Mouse (Mus musculus) splenic B cell, adult 2 months (primary cell): ENCODE measurements around the gene Dhx40.
A peak's percentile ranks its signal among the peaks of the same experiment; 100 is the strongest.

Source experiments
- DNase-seq: peaks from one replicate; pipeline ENCODE4 v3.0.0-alpha.2; 2011; ENCODE audit warnings: low read depth, low spot score
- H3K27me3 ChIP-seq: 2 replicates; pipeline ENCODE4 v1.6.1; 2012; ENCODE audit warnings: mild to moderate bottlenecking, low read length, moderate library complexity, mixed read lengths; ENCODE audit not compliant: control insufficient read depth, poor library complexity, insufficient read depth, severe bottlenecking
- H3K36me3 ChIP-seq: 2 replicates; pipeline ENCODE4 v1.6.1; 2012; ENCODE audit warnings: mild to moderate bottlenecking, low read length, moderate library complexity, mixed read lengths; ENCODE audit not compliant: control insufficient read depth, poor library complexity, insufficient read depth, severe bottlenecking

The Dhx40 gene

DNA sequence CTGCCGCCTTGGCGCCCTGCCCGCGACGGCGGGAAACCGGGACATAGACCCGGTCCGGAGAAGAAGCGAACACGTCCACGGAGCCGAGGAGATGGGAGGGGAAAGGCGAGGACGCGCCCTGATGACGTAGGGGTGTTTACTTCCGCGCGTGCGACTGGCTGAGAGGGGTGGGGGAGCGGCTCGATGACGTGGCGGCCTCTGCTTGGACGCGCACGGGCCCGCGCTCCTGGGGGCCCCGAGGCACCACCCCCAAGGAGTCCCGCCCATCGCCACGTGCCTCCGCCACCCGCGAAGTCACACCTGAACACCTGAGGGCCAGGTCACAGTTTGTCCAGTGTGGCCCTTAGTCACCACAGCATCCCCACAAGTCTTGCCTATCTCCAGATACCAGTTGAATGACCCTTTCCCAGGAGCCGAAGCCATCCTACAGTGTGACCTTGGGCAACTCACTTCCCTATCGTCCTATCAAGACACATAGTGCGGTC, at the start of gene Dhx40:
TSS of gene Dhx40 (minus strand) at position 242 of the 485 bp plus-strand sequence.
- Histone ChIP-seq H3K36me3 (peaks cover 6% of the 10 kb centered on the region), H3K27me3 (no peaks in the 10 kb centered on the region)
- peak; percentile 91 for DNase-seq

DNA sequence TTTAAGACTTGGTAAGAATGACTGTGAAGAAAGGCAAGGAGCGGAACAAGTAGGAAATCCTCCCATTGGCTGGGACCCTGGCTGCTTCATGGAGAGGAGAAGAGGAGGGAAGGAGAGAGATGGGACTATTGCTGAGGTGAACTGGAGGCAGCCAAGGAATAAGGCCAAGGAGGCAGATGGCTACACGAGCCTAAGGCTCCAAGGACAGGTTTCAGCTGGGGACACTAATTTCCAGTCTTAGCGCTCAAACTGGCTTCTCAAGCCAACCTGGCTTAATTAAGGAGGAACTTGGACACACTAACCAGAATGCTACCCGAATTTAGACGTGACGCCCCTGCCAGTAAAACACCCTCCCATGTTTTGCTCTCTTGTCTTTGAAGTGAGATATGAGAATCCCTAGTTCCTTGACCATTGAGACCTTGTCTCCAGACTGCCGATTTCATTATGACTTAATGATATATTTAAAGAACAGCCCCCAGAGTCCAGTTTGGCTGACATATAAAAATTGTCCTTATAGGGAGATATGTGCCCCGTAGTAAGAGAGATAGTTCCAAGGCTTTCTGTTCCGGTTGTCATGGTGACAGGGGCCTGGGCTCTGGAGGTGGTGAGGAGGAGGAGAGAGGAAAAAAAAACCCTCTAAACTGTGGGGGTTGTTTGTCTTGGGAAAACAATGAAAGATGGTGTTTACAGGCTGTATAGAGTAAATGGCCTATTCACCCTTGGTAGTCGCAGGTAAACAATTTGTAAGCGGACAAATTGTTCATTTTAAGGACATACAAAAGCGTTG, 48.3 kb upstream of the Dhx40 start:
- Histone ChIP-seq H3K36me3 (no peaks in the 10 kb centered on the region), H3K27me3 (no peaks in the 10 kb centered on the region)
- no peak for DNase-seq

DNA sequence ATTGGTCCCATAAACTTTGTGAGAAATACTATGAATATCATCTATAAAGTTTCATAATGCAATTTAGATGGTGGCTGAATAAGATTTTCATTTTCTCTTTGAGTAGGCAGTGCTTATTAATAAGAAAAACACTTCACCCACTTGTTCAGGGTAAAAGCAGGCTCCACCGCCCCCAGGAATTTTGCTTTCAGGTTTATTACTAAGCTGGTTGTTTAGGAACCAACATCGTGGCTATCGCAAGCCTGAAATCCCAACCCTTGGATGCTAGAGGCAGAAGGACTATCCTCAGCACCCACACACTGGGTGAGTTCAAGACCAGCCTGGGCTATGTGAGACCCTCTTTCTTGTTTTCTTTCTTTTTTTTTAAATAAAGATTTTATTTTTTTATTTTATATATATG, 45.5 kb upstream of the Dhx40 start:
- H3K36me3 ChIP-seq: no peaks in the 10 kb centered on the region
- H3K27me3 ChIP-seq: no peaks in the 10 kb centered on the region
- no peak for DNase-seq

DNA sequence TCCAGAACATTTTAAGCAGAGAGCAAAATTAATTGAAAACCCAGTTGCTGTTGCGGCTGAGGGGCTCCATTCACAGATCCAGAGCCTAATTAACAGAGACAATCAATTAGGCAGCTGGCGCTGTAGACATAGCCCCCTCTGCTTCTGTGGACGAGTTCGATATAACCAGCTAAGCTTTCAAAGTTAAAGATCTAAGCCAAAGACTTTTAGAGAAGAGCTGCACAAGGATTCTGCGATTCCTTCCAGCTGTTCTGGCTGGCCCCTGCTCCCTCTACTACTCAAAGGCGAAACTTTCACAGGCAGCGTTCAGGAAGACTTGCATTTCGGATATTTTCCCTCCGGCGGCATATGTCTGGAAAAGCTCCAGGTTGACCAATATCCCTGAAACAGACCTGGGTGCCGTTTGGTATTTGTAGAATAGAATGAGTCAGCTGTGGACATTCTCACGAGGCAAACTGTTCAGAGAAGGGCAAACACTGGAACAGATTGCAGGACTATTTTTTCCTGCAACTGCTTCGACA, 45.0 kb upstream of the Dhx40 start:
- no peak for DNase-seq
- no peaks in the 10 kb centered on the region for H3K36me3 ChIP-seq
- H3K27me3 ChIP-seq: no peaks in the 10 kb centered on the region

DNA sequence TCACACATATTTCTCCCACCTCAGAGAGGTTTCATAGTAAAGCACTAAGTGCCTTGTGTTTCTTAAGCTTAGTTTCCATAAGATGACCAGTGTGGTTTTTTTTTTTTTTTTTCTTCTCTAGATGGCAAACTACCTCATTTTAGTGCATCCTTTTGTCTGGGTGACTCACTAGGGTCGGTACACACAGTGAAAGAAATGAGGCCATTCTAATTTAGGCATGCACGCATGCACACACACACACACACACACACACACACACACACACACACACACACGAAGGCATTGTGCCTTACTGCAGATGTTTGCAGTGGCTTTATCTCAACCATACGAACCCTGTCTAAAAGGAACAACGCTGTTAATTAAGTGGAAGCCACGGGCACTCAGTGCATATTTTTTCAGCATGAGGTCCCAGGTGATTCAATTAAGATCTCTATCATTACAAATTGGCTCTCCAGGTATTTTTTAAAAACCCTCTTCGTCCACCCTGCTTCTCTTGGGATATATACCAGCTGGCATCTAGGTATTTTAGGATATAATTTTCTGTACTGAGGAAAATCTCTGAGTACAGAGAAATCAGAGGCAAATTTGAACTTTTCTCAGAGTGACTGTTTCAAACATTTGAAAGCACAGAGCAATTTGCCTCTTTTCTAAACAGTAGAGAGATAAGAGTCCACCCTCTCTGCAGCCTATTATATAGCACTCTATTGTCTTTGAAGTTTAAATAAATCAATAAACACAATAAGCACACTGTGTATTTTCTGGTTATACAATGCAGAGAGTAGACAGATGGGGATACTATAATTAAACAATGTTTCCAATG, 44.4 kb upstream of the Dhx40 start:
- peak; percentile 38 for DNase-seq
- Histone ChIP-seq H3K27me3 (no peaks in the 10 kb centered on the region), H3K36me3 (no peaks in the 10 kb centered on the region)

DNA sequence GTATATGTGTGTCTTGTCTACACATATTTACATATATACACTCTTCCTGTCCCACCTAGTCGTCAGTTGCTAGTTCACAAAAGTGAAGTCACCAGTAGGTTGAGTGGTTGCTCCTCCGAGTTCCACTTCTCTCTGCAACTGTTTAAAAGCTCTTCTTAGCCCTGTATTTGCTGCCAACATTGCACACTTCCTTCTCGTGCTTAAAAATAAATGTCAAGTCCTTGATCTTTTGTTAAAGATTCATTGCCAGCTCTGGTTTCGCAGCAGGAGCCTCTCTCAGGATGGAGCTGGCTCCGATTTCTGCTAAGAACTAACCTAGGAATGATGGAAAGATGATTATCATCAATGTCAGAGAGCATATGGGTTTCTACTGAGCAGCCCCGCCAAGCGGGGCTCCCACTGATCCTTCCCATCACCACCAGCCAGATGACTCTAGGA, 43.7 kb upstream of the Dhx40 start:
- peak; percentile 63 for DNase-seq
- H3K27me3 ChIP-seq: no peaks in the 10 kb centered on the region
- H3K36me3 ChIP-seq: no peaks in the 10 kb centered on the region

DNA sequence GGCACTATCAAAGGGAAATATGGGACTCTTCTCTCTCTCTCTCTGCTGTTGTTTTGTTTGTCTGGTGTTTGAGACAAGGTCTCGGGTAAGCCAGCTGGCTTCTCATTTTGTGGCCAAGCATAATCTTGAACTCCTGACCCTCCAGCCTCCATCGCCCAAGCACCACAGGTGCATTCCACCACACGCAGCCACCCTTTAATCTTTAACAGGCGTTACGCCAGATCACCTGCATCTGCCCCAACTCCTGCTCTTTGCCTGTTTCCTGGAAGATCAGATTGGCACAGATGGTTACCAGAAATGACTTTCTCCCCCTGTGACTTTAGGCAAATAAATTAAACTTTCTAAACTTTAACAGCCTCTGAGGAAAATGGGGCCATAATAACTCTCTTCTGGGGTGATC, 36.3 kb upstream of the Dhx40 start:
- H3K27me3 ChIP-seq: no peaks in the 10 kb centered on the region
- H3K36me3 ChIP-seq: no peaks in the 10 kb centered on the region
- no peak for DNase-seq

DNA sequence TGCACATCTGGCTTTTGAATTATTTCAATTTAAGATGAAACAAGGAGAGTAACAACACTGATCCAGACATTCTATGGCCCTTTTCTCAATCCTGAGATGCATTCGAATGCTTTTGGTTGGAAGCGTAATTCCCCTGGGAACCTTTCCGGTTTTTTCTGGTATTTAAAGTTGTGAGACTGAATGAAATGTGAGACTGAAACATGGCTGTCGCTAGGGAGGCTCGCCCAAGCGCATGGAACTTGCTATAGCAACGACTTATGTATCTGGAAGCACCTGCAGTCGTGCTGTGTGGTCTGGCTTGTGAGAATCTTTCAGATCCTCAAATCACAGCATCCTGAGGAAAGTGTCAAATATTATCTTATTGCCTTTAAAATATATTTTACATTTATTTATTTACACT, 33.7 kb upstream of the Dhx40 start:
- no peaks in the 10 kb centered on the region for H3K36me3 ChIP-seq
- no peaks in the 10 kb centered on the region for H3K27me3 ChIP-seq
- DNase-seq: peak; percentile 66

DNA sequence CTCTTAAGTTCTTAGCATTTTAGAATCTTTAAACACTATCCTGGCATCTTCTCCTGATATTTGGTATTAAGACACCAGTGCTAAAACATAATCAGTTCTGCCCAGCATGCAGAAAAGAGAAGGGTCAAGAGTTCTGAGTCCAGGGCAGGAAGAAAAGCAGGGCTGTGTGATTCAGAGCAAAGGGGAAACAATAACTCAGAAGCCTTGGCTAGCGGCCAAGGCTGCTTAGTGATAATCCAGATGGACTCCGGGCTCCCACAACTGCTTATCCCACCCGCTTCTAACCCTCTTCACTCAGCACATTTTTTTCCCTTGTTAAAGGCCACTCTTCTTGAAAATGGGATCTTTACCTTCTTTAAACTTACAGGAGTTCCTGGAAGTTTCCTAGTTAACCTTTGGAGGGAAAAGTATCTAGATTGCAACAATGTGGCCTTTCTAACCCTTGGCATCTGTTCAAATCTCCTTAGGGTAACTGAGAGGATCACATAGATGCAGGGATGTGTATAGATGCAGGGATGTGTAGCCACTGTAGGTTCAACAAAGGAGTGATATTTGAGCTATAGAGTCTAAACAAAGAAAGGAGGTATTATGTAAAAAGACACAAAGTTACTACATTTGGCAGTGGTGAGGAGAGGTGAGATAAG, 33.1 kb upstream of the Dhx40 start:
- no peak for DNase-seq
- no peaks in the 10 kb centered on the region for H3K36me3 ChIP-seq
- no peaks in the 10 kb centered on the region for H3K27me3 ChIP-seq

DNA sequence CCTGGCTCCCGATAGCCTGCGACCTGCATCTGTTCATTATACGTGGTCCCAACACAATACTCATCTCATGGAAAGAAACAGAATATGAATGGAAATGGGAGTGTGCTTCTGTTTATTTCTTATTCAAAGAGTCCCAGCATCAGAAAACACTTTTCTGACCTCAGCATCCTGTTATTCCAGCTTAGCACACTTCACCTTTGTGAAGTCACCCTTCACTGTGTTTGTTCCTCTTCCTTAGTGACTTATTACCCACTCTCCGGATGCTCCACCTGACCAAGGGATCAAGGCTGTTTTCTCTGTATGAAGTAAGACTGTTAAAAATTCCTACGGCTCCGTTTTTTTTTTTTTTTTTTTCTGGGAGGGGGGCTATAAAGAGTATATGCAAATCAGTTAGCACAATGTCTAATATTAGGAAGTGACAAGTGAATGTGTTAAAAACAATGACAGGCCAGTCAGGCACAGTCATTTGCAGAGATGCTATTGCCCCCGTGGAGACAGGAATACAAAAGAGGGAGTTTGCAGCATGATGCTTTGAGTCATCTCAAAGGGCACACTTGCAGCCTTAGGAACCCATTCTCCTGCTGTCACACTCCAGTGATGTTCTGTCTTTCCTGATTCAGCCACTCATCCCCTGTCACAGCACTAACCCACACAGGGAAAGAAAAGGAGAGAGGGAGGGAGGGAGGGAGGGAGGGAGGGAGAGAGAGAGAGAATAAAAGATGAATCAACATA, 32.3 kb upstream of the Dhx40 start:
- Histone ChIP-seq H3K36me3 (no peaks in the 10 kb centered on the region), H3K27me3 (no peaks in the 10 kb centered on the region)
- DNase-seq: peak; percentile 59

DNA sequence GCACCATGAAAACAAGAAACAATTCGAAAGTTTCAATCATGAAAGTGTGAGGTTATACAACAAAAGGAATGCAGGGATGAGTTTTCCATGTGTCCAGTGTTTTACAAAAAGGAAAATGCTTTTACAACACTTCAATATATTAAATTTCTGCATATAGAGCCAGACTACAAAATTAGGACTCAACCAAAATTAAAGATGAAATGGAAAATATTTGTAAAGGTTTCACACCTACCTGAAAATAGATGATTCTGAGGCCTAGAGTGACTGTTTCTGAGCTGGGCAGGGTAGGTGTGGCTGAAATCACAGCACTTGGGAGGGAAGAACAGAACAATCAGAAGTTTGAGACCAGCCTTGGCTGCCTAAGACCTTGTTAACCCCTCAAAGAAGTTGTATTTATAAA, 31.2 kb upstream of the Dhx40 start:
- Histone ChIP-seq H3K27me3 (no peaks in the 10 kb centered on the region), H3K36me3 (no peaks in the 10 kb centered on the region)
- DNase-seq: no peak

DNA sequence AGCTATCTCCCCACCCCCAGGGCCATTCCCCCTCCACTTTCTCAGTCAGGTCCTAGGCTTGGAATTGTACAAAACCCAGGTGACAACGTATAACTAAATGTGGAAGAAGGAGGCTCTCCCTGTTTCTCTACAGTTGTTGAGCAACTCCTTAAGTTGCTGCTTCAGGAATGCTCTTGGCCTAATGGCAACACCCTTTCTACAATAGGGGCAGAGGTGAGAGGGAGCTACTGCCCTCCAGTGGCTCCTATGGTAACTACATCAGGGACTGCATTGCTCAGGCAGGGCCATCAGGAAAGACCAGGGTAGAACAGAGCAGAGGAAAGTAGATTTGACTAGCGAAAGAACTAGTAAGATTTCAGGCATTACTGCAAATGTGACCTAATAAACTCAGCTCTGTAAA, 28.8 kb upstream of the Dhx40 start:
- Histone ChIP-seq H3K36me3 (no peaks in the 10 kb centered on the region), H3K27me3 (no peaks in the 10 kb centered on the region)
- peak; percentile 91 for DNase-seq

DNA sequence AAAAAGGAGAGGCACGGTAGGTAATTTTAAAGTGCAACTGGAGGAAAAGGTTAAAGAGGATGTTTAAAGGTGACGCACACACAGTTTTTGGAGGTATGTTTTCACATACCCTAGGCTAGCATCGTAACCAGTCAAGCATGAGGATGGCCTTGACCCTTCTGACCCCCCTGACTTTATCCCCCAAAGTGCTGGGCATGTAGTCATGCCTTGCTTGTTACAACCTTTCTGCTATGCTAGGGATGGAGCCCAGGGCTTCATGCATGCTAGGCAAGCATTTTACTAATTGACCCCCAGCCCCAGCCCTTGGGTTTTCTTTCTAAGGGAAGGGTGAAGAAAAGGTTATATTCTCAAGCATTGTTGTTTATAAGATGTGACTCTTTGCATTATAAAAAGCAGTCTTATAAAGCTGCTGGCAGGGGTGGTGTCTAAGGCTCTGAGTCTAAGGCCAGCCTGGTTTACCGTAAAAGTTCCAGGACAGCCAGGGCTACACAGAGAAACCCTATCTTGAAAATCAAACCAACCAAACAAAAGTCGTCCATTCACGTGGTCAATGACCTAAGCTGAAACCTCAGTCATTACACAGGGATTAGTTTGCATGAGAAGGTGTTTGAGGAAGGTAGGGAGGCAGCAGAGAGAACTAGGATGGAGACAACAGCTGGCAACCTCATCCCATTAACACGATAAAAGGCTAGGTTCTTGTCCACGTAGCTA, 27.2 kb upstream of the Dhx40 start:
- Histone ChIP-seq H3K27me3 (no peaks in the 10 kb centered on the region), H3K36me3 (no peaks in the 10 kb centered on the region)
- DNase-seq: no peak

DNA sequence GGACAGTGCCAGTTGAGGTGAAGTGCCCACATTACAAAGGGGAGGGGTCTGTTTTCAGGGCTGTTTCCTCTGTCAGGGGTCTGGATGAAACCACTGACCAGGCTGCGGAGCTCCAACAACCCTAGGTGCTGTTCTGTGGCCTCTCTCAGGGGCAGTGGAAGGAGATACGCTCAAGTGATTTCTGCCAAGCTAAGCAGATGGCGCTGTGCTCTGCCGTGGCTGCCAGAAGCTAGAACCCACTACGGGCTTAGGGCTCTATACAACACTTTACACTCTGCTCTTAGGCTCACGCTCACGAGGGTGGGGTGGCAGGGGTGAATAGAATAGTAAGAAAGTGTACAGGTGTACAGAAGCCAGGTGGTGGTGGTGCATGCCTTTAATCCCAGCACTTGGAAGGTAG, 26.5 kb upstream of the Dhx40 start:
- Histone ChIP-seq H3K27me3 (no peaks in the 10 kb centered on the region), H3K36me3 (no peaks in the 10 kb centered on the region)
- peak; percentile 75 for DNase-seq
